10 mouse cellular contexts compared by ENCODE assay signal in genomic region chr19:41101390-41101789, GRCm38 (mm10). TPM values are rescaled to one million over a fixed set of nuclear protein-coding genes. Genes with fewer than 3 reads are reported as not detected.
DNase-seq lines count a peak whose midpoint lies in the region; ATAC-seq and TF ChIP-seq lines count a peak whose summit lies in the region.
"Had no signal": no experiment of that assay in that cellular context is flagged by ENCODE, and none has a peak within 500 bp of the region (broad histone marks: within the 10 kb centered on the region; RNA-seq: fewer than 3 reads in every experiment).

No protein-coding gene starts in this region.

- 65% methylated on average over 8 of the region's 8 CpGs for WGBS in forebrain, embryonic 13.5 days
- 87% methylated on average over 8 of the region's 8 CpGs for WGBS in forebrain, embryonic 10.5 days
- WGBS in forebrain, postnatal 0 days: 29% methylated on average over 8 of the region's 8 CpGs
- 65% methylated on average over 8 of the region's 8 CpGs for WGBS in neural tube, embryonic 14.5 days

- no peak overlapping the region for H3K4me3 ChIP-seq in forebrain, embryonic 13.5 days
- H3K4me3 ChIP-seq in forebrain, embryonic 10.5 days: no peak overlapping the region
- no peak overlapping the region for H3K4me3 ChIP-seq in forebrain, postnatal 0 days (ENCODE audit: low read depth, low read length)
- H3K4me3 ChIP-seq in neural tube, embryonic 14.5 days (ENCODE audit: low read depth, low read length): no peak overlapping the region
- H3K4me3 ChIP-seq: neural tube, embryonic 12.5 days had no signal

- no peaks in the 10 kb centered on the region for H3K36me3 ChIP-seq in forebrain, embryonic 13.5 days (ENCODE audit: poor library complexity, severe bottlenecking)
- no peaks in the 10 kb centered on the region for H3K36me3 ChIP-seq in forebrain, embryonic 10.5 days (replicated peaks)
- no peaks in the 10 kb centered on the region for H3K36me3 ChIP-seq in forebrain, postnatal 0 days (ENCODE audit: insufficient read depth)
- no peaks in the 10 kb centered on the region for H3K36me3 ChIP-seq in neural tube, embryonic 14.5 days (ENCODE audit: control insufficient read depth, insufficient read depth, low read length)
- H3K36me3 ChIP-seq: neural tube, embryonic 12.5 days had no signal

- peak overlapping the region; percentile 74 for H3K27ac ChIP-seq in forebrain, embryonic 13.5 days
- H3K27ac ChIP-seq in forebrain, embryonic 10.5 days: no peak overlapping the region
- H3K27ac ChIP-seq in forebrain, postnatal 0 days (ENCODE audit: low read depth, low read length): no peak overlapping the region
- H3K27ac ChIP-seq in neural tube, embryonic 14.5 days (ENCODE audit: low read depth, low read length): no peak overlapping the region
- H3K27ac ChIP-seq: neural tube, embryonic 12.5 days had no signal

- peak; percentile 92 for ATAC-seq in forebrain, embryonic 13.5 days
- ATAC-seq in forebrain, postnatal 0 days: peak; percentile 94
- ATAC-seq in neural tube, embryonic 14.5 days (ENCODE audit: low read depth): peak; percentile 66; the same call in 1 of the 2 replicates

- no peak overlapping the region; the same call in 1 of the 2 replicates for H3K4me2 ChIP-seq in forebrain, embryonic 13.5 days
- no peak overlapping the region for H3K4me2 ChIP-seq in forebrain, postnatal 0 days (ENCODE audit: low read depth)
- H3K4me2 ChIP-seq in neural tube, embryonic 14.5 days (ENCODE audit: low read depth, low read length): no peak overlapping the region
- H3K4me2 ChIP-seq: neural tube, embryonic 12.5 days had no signal

- TF ChIP-seq CTCF in forebrain, postnatal 0 days (IDR thresholded peaks at IDR 0.05; ENCODE audit: low read depth): no peak

- H3K9me3 ChIP-seq in forebrain, embryonic 13.5 days (replicated peaks): no peaks in the 10 kb centered on the region
- H3K9me3 ChIP-seq in forebrain, embryonic 10.5 days: no peaks in the 10 kb centered on the region
- H3K9me3 ChIP-seq in forebrain, postnatal 0 days (ENCODE audit: low read length): no peaks in the 10 kb centered on the region
- no peaks in the 10 kb centered on the region for H3K9me3 ChIP-seq in neural tube, embryonic 14.5 days (ENCODE audit: control insufficient read depth, low read length)
- H3K9me3 ChIP-seq: neural tube, embryonic 12.5 days had no signal

- no peak for DNase-seq in forebrain, embryonic 10.5 days (ENCODE audit: extremely low spot score, low spot score)
- DNase-seq in adipocyte (ENCODE audit: low spot score): peak; percentile 31
- DNase-seq in forebrain, postnatal 0 days: peak; percentile 91
- DNase-seq in layer of hippocampus, adult 11-12 months (ENCODE audit: low spot score): peak; percentile 83
- no peak for DNase-seq in spleen, adult 18-20 months
- no peak for DNase-seq in yolk sac, embryonic 10.5 days (ENCODE audit: low spot score)

- peaks cover 18% of the 10 kb centered on the region for H3K27me3 ChIP-seq in forebrain, embryonic 13.5 days
- peaks cover 30% of the 10 kb centered on the region for H3K27me3 ChIP-seq in forebrain, embryonic 10.5 days (ENCODE audit: poor library complexity, severe bottlenecking)
- no peaks in the 10 kb centered on the region for H3K27me3 ChIP-seq in forebrain, postnatal 0 days (ENCODE audit: insufficient read depth, low read length)
- H3K27me3 ChIP-seq in neural tube, embryonic 14.5 days (ENCODE audit: control insufficient read depth, insufficient read depth, low read length): no peaks in the 10 kb centered on the region
- H3K27me3 ChIP-seq: neural tube, embryonic 12.5 days had no signal

- H3K4me1 ChIP-seq in forebrain, embryonic 13.5 days: peaks cover 19% of the 10 kb centered on the region
- H3K4me1 ChIP-seq in forebrain, embryonic 10.5 days: peaks cover 18% of the 10 kb centered on the region
- H3K4me1 ChIP-seq in forebrain, postnatal 0 days (ENCODE audit: insufficient read depth): peaks cover 6% of the 10 kb centered on the region; the same call in 1 of the 2 replicates
- H3K4me1 ChIP-seq in neural tube, embryonic 14.5 days (ENCODE audit: control insufficient read depth, insufficient read depth, low read length): no peaks in the 10 kb centered on the region

- H3K9ac ChIP-seq in forebrain, embryonic 13.5 days: no peak overlapping the region
- no peak overlapping the region for H3K9ac ChIP-seq in forebrain, postnatal 0 days
- no peak overlapping the region for H3K9ac ChIP-seq in neural tube, embryonic 14.5 days (replicated peaks; ENCODE audit: low read depth, low read length)
- H3K9ac ChIP-seq: neural tube, embryonic 12.5 days had no signal

RNA-seq across cellular contexts. Expression of gene Opalin, which starts 24.5 kb away (rescaled TPM):
- not detected in 2 replicates for polyA plus RNA-seq in forebrain, embryonic 13.5 days (2015; fragmentation: Nextera tagmentation; extraction: Ambion mirVana)
- polyA plus RNA-seq in forebrain, embryonic 10.5 days (2016; fragmentation: Nextera tagmentation; extraction: Ambion mirVana): not detected in 2 replicates
- not detected in 2 replicates for total RNA-seq in forebrain, postnatal 0 days (2014; rRNA removed)
- not detected in 2 replicates for polyA plus RNA-seq in forebrain, postnatal 0 days (2015; fragmentation: Nextera tagmentation; extraction: Ambion mirVana)
- 0.07 TPM in 1 of 2 replicates, not detected in the other for polyA plus RNA-seq in neural tube, embryonic 14.5 days (2014; fragmentation: Nextera tagmentation; extraction: Ambion mirVana)
- polyA plus RNA-seq: C2C12; neural tube, embryonic 12.5 days had no signal

Comparison
In these comparisons a context has a peak if more than half of its experiments do, and no peak if none do; other contexts are left out.
1. DNase-seq: peak in adipocyte (single experiment), forebrain, postnatal 0 days (single experiment) and layer of hippocampus, adult 11-12 months (single experiment); none in forebrain, embryonic 10.5 days (single experiment), spleen, adult 18-20 months (0 of 2) and yolk sac, embryonic 10.5 days (single experiment).
2. Peak in every context shown above with its lines, with median percentiles within 50 percentile points of each other: ATAC-seq.